In the genomic region with DNA sequence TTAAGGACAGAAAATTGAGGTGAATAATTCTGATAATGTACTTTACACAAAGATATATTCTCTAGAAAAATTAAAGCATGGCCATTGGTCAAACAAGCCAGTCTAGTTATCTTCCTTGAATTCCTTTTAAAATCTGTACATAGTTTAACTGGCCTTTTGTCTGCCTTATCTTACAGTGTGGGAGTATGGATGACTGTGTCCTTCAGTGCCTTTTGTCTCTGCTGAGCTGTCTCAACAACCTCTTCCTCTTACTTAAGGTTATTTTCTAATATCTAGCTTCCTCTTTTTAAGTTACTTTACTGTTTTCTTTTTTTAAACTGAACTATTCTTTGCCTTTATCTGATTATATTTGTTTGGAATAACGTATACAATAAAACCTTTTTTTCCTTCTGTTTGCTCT, we compare ENCODE assay signal across 30 mouse cellular contexts. TPM values are rescaled to one million over a fixed set of nuclear protein-coding genes. Genes with fewer than 3 reads are reported as not detected.
"Had no signal": no experiment of that assay in that cellular context is flagged by ENCODE, and none has a peak within 500 bp of the region (broad histone marks: within the 10 kb centered on the region; RNA-seq: fewer than 3 reads in every experiment).

No protein-coding gene starts in this region.

- H3K4me3 ChIP-seq: layer of hippocampus, adult 2 months; limb, embryonic 12.5 days; limb, embryonic 15.5 days had no signal

- H3K9me3 ChIP-seq: limb, embryonic 12.5 days; limb, embryonic 15.5 days had no signal

- ATAC-seq: liver, postnatal 0 days; lung, postnatal 0 days had no signal

- H3K4me1 ChIP-seq: limb, embryonic 12.5 days; limb, embryonic 15.5 days had no signal

- H3K27ac ChIP-seq: layer of hippocampus, adult 2 months; limb, embryonic 12.5 days; limb, embryonic 15.5 days; liver, embryonic 14.5 days; macrophage; stomach, postnatal 0 days had no signal

- H3K27me3 ChIP-seq: limb, embryonic 12.5 days; limb, embryonic 15.5 days had no signal

- DNase-seq: kidney, adult 2 months; kidney, postnatal 14 days; layer of hippocampus, adult 9-11 months; layer of hippocampus, postnatal 36 days; left cerebral cortex, postnatal 4 days; liver, postnatal 0 days; lung, embryonic 14.5 days; midbrain, embryonic 14.5 days; right cerebral cortex, postnatal 4 days; thymus, adult 2 months; thymus, postnatal 14 days; thymus, postnatal 4 days had no signal

RNA-seq across cellular contexts. Expression of a gene that starts 48.0 kb away (rescaled TPM):
- total RNA-seq: layer of hippocampus, adult 2 months; layer of hippocampus, postnatal 36 days; left cerebral cortex, adult 8-10 months; left cerebral cortex, postnatal 14 days; left cerebral cortex, postnatal 4 days; megakaryocyte-erythroid progenitor cell, adult 5-6 weeks; midbrain, postnatal 0 days had no signal
- polyA plus RNA-seq: kidney, adult 2 months; kidney, embryonic 14.5 days; large intestine, adult 2 months; limb, embryonic 12.5 days; limb, embryonic 15.5 days; liver, embryonic 11.5 days; liver, embryonic 14.5 days; liver, postnatal 0 days; lung, embryonic 14.5 days; lung, postnatal 0 days; macrophage; midbrain, embryonic 11.5 days; midbrain, embryonic 14.5 days; midbrain, postnatal 0 days; neural tube, embryonic 11.5 days; neural tube, embryonic 14.5 days; stomach, embryonic 14.5 days; stomach, postnatal 0 days; thymus, adult 2 months had no signal
